Mouse (Mus musculus): Measurements from ENCODE around the gene Olfr635.

DNA sequence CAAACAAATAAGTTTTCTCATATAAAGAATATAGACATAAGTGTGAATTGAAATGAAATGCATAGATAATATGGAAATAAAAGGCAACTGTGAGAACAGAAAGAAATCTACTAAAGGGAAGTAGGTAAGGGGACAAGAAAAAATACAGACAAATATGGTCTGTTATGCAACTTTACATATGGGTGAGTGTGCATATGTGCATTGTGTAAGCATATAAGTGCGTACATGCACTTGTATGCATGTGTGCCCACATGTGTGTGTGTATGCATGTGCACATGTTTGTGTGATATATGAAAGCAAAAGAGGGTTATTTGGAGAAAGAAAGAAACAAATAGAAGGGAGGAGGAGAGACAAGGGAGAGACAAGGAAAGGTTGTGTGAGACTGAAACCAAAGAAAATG lies 48.0 kb downstream of the Olfr635 start:
- TF ChIP-seq POLR2A (IDR thresholded peaks at IDR 0.05; ENCODE audit: low read depth, low read length) (no peak), CTCF (IDR thresholded peaks at IDR 0.05; ENCODE audit: borderline replicate concordance, insufficient read depth, low read length) (no peak)
